Mouse (Mus musculus): Measurements from ENCODE around the gene Mmp28. TPM values are rescaled to one million over a fixed set of nuclear protein-coding genes. Genes with fewer than 3 reads are reported as not detected.

Mmp28 gene
- polyA plus RNA-seq, 1 experiment from 2014 or later: 2.3 TPM

DNA sequence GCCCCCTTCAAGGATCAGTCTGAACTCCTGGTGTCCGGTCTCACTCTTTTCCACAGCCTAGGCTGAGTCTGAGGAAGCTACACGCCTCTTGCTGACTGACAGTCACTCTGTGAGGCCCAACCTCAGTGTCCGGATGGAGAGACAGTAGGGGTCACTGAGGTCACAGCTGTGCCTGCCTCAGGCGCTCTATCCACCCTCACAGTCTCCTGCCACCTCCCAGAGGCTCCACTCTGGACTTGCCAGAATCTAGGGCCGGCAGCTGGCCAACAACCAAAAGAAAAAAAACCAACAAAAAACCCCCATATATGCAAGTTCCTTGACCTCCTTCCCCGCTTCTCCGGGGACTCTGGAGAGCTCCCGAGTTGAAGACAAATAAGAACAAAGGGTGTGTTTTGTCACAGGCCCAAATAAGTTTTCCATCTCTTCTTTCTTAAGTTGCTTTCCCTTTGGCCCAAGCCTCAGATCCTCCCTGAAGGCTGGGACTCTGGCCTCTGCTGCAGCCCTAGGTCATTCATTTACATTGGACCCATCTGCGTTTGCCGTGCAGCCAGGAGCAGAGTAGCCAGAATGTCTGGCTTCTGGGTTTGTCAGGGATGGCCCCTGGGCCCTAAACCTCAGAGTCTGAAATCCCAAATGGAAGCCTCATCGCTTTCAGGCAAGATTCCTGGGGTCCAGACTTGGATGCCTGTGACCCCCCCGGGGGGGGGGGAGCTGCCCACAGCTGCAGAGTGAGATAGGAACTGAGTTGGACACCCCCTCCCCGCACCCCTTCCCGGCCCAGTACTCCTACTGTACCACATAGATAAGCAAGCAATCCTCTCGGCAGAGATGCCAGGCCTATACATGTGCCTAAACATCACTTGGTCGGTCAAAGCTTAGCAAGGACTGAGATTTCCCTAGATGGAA is 14.6 kb downstream of the Mmp28 start:
- DNase-seq (ENCODE audit: low spot score): no peak

DNA sequence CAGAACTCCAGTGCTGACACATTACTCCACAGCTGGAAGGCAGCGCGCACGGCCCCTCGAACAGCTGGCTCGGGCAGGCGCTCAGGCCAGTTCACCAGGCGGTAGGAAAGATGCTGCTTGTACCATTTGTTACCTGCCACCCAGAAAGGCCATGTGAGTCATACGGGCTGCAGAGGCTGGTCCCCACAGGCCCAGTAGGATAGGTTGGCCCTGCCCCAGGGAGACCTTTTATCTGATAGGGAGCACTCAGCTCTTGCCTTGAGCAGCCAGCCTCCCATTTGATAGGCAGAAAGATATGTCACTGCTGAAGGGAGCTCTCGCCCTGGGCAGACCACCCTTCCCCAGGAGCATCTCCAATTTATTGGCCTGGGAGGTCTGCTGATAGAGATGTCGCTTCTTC is 15.3 kb downstream of the Mmp28 start:
- DNase-seq (ENCODE audit: low spot score): no peak

DNA sequence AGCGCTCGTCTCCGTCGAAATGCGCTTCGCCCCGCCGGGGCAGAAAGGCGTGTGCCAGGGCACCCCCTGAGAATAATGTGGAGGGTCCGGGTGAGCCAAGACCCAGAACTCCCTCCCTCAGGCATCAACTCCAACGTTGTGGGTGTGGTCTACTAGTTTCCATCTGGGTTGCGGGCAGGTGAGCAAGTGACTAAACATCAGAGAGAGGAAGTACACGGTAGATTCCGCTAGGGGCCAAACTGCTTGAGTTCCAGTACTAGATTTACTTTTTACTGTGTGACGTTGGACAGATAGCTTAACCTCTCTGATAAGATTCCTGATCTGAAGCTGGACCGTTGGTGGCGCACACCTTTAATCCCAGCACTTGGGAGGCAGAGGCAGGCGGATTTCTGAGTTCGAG is 17.9 kb downstream of the Mmp28 start:
- peak; percentile 42 for DNase-seq (ENCODE audit: low spot score)

GRCm38 (mm10) chr11:83443824-83444223 is 19.0 kb downstream of the Mmp28 start:
- no peak for DNase-seq (ENCODE audit: low spot score)

DNA sequence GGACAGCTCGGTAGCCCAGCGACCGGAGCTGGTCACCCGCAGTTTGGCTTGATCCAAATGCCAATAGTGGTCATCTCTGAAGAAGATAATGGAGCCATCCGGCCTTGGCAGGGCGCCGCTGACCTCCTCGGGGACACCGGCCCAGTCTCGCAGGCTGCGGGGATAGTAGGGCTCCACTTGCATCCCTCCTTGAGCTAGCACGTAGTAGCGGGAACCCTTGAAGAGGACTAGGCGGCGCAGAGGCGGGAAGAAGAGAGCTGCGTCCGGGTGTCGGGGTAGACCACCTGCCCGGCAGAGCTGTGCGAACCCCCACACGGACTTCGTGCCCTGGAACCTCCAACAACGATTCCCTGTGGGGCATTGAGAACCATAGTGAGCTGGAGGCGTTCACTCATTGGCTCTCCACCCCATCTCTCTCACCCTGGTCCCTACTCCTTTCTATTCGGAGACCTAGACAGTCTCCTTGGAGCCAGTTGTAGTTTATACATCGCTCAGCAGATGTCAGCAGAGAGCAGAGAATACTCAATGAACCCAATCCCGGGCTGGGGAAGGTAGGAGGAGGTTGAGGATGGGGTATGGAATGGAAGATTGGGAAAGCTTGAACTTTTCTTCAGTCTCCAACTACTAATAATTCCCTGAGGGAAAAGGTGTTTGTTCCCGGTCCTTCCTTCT is 20.1 kb downstream of the Mmp28 start:
- DNase-seq (ENCODE audit: low spot score): peak; percentile 62

DNA sequence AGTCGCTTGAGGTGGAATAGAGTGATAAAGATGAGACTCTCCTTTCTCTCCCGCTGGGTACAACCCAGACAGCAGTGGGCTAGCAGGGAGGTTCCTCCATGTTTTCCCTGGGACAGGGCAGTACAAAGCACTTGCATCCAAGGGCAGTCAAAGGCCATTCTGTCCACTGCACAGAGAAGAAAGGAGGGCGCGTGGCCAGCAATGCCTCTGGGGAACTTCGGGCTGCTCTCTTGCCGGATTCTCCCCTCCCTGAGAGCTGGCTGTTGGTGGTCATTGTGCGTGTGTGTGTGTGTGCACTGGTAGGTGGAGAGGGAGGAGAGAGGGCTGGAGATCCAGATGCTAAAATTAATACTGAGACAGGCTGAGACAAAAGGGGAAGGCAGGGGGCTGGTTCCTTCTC is 21.6 kb downstream of the Mmp28 start:
- DNase-seq (ENCODE audit: low spot score): no peak

DNA sequence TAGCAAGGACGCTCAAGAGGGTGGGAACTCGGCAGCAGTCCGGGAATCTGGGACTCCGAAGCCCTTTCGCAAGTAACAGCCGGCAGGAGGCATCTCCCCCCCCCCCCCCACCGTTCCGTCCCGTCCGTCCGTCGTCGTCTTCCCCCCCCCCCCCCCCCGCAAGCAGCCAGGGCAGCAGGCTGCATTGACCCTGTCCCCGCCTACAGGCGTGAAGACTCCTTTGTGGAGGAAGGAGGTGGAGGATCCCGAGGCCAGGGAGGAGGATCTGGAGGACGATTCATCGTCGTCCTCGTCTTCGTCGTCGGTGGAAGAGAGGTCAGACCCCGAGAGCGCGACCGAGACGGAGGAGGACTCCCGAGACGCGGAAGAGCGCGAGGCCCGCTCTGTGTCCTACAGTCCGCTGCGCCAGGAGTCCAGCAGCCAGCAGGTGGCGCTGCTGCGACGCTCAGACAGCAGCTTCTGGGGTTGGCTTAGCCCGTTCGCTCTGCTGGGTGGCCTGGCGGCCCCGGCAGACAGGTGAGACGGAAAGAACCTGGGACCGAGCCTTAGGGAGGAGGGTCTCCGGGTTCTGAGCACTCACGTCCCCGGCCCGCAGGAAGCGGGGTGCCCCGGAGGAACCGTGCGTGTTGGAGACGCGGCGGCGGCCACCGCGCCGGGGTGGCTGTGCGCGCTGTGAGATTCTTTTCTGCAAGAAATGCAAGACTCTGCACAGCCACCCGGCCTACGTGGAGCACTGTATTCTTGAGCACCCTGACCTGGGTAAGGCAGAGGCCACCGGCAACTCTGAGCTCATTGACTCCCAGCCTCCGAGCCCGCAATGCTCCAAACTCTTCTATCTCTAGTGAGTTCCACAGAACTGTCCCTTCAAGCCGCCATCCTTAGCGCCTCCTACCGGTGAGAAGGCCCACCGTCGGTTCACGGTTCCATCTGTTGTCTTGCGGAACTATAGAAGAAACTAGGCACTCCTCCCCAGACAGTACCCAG is 22.5 kb downstream of the Mmp28 start:
- DNase-seq (ENCODE audit: low spot score): peak; percentile 95

DNA sequence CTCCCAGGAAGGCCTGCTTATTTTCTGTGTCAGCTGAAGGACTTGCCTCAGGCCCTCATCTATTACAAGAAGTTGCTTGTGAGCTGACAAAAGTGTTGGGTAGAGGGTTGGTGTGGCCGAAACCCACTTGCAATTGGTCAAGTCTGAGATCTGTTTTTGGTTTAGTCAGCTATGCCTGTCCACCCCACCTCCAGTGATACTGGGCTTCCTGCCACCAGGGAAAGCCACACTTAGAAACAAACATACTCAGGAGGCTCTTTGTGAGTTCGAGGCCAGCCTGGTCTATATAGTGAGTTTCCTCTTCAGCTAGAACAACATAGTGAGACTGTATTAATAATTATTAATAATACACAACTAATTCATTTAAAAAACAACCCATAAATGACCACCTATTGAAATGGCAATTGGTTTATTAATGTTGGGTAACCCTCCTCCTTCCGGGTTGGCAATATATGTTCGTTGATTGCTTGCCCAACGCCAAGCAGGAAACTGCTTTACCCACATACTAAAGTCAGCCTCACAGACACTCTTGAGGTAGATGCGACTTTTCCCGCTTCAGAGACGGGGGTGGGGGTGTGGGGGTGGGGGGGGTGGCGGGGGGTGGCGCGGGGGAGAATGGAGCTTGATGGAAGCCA is 23.3 kb downstream of the Mmp28 start:
- DNase-seq (ENCODE audit: low spot score): peak; percentile 24

- DNase-seq (ENCODE audit: low spot score): no peak
These were observed 25.5 kb downstream of the Mmp28 start, which contains the start of gene 1700020L24Rik for GRCm38 (mm10) chr11:83437377-83437776. 1700020L24Rik (plus strand) TSS chr11:83437677.

DNA sequence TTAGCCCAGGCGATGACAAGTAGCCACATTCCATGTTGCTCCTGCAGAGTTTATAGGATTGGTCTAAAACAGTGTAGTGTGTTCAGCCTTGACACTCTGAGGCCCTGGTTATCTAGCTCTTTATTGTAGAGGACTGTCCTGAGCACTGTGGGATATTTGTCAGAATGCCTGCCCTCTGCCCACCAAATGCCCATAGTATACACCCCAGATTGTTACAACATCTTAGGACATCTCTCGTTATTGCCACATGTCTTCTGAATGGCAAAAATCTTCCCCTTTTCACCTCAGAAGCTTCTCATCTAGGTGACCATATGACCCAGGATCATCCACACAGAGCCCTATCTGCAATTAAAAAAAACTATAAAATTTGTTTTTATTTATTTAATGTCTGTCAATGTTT is 30.3 kb downstream of the Mmp28 start:
- DNase-seq (ENCODE audit: low spot score): no peak

DNA sequence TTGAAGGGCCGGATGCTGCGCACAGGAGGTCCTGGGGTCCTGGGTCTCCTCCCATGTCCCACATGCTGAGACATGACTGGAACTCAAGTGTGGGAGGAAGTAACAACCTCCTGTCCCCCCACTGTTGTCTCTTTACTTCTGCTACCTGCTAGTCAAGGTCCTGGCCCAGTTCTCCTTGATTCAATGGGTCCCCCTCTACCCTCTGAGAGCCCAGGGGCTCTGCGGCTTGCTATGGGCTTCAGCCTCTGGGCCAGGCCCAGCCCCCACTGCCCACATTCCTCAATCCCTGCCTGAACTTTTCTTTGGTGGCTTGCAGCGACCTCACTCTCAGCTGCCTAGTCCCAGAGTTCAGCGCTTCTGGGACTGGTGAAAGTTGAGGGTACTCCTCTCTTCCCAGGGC is 33.5 kb downstream of the Mmp28 start, which contains the start of gene Gas2l2:
TSS of gene Gas2l2 (minus strand) at position 101 of the 400 bp plus-strand sequence.
- DNase-seq (ENCODE audit: low spot score): no peak

- DNase-seq (ENCODE audit: low spot score): peak; percentile 35
These were observed 35.9 kb downstream of the Mmp28 start for GRCm38 (mm10) chr11:83426964-83427363.

GRCm38 (mm10) chr11:83424681-83425080 is 38.2 kb downstream of the Mmp28 start:
- peak; percentile 59 for DNase-seq (ENCODE audit: low spot score)

GRCm38 (mm10) chr11:83421305-83421704 is 41.6 kb downstream of the Mmp28 start:
- DNase-seq (ENCODE audit: low spot score): peak; percentile 75

GRCm38 (mm10) chr11:83420338-83420737 is 42.5 kb downstream of the Mmp28 start:
- DNase-seq (ENCODE audit: low spot score): no peak

DNA sequence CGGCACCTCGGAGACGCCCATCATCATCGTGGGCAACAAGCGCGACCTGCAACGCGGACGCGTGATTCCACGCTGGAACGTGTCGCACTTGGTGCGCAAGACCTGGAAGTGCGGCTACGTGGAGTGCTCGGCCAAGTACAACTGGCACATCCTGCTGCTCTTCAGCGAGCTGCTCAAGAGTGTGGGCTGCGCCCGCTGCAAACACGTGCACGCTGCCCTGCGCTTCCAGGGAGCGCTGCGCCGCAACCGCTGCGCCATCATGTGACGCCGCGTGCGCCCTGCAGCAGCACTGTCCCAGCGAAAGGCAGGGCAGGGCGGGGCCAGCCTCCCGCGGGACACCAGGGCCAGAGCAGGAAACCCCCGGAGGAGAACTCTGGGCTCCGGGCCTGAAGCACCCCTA is 44.3 kb downstream of the Mmp28 start:
- peak; percentile 18 for DNase-seq (ENCODE audit: low spot score)

GRCm38 (mm10) chr11:83417708-83418107 is 45.2 kb downstream of the Mmp28 start:
- no peak for DNase-seq (ENCODE audit: low spot score)

DNA sequence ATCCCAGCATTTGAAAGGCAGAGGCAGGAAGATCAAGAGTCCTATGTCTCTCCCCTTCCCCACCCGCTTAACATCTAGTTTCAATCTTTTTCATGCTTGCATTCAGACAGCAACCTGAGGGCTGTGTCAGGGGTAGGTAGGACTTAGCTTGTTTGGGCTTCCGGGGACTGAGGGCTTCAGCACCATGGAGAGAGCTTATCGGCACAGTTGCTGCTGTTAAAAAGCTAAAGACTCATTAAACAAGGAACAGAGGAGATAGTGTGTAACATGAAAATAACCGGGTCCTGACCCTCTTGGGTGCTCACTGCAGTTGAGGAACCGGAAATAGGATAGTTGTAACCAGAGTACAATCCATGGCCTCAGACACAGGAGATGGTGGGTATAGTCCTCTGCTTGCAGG is 45.8 kb downstream of the Mmp28 start:
- DNase-seq (ENCODE audit: low spot score): peak; percentile 76

GRCm38 (mm10) chr11:83410510-83410909 is 52.4 kb downstream of the Mmp28 start:
- no peak for DNase-seq (ENCODE audit: low spot score)

DNA sequence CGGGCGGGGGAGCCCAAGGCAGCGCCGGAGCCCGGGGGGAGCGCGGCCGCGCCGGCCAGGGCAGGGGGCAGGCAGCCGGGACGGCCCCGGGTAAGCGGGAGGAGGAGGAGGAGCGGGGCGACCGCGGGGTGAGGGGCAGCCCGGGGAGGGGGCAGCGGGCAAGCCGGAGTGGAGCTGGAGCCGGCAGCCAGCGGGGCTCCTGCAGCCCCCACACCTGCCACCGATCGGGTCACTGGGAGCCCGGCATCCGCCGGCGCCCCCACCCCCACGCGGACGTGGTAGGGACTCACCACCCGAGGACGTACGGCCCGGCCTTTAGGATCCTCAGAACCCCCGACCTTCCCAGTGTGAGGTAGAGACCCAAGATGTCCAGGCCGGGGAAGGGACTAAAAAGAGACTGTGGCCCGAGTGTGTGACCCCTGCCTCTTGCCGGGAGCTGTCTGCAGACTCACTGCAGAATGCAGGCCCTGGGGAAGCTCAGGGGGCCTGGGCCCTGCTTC is 53.0 kb downstream of the Mmp28 start:
- no peak for DNase-seq (ENCODE audit: low spot score)

All from thymus, postnatal 0 days (tissue).